Mouse (Mus musculus): Measurements from ENCODE around the gene Gchfr. TPM values are rescaled to one million over a fixed set of nuclear protein-coding genes. Genes with fewer than 3 reads are reported as not detected.

The Gchfr gene
- total RNA-seq, 1 experiment from 2014 or later: not detected

Other genes with a start within 250 kb of the Gchfr start
- gene Chst14, start 241.3 kb upstream of the Gchfr start, total RNA-seq (2017): 2.9 and 3.9 TPM in 2 replicates
- 11.4 and 15.7 TPM in 2 replicates for gene Ccdc32, start 138.4 kb upstream of the Gchfr start, total RNA-seq (2017)
- 22.3 and 22.8 TPM in 2 replicates for gene Rpusd2, start 133.0 kb upstream of the Gchfr start, total RNA-seq (2017)
- 91.2 and 91.3 TPM in 2 replicates for gene Knl1, start 120.7 kb upstream of the Gchfr start, total RNA-seq (2017)
- gene Rad51, start 55.0 kb upstream of the Gchfr start, total RNA-seq (2017): 29.3 and 33.2 TPM in 2 replicates
- 38.4 and 44.1 TPM in 2 replicates for gene Rmdn3, start 10.7 kb upstream of the Gchfr start, total RNA-seq (2017)
- not detected in 2 replicates for gene Gm14137, start 6.7 kb downstream of the Gchfr start, total RNA-seq (2017)
- 51.6 and 59.1 TPM in 2 replicates for gene Zfyve19, start 40.8 kb downstream of the Gchfr start, total RNA-seq (2017)
- gene Dnajc17, start 41.0 kb downstream of the Gchfr start, total RNA-seq (2017): 41.5 and 46.6 TPM in 2 replicates
- not detected in 2 replicates for gene Ppp1r14d, start 62.1 kb downstream of the Gchfr start, total RNA-seq (2017)
- 0.18 TPM in 1 of 2 replicates, not detected in the other for gene Spint1, start 69.6 kb downstream of the Gchfr start, total RNA-seq (2017)
- gene Rhov, start 103.5 kb downstream of the Gchfr start, total RNA-seq (2017): 0.05 TPM in 1 of 2 replicates, not detected in the other
- gene Vps18, start 121.0 kb downstream of the Gchfr start, total RNA-seq (2017): 12.8 and 22.5 TPM in 2 replicates
- gene Dll4, start 158.0 kb downstream of the Gchfr start, total RNA-seq (2017): not detected in 2 replicates
- not detected in 2 replicates for gene Chac1, start 183.5 kb downstream of the Gchfr start, total RNA-seq (2017)

Measured in common myeloid progenitor, adult 5-6 weeks (primary cell).